Mouse (Mus musculus) hindbrain, postnatal 0 days (tissue): ENCODE measurements at regions not wholly inside any gene's neighbourhood (a gene's known extent, or its start where the extent isn't known, plus 50 kb on each side); places are given as distances from the start of the nearest gene placed in this dataset.

ENCODE experiments used
- ATAC-seq: fragments of 200-750 bp; cut with Nextera tagmentation; 2 replicates; pipeline ENCODE4 v1.8.0; 2017; ENCODE audit warnings: mild to moderate bottlenecking, moderate TSS enrichment, moderate library complexity
- DNase-seq: peaks from one replicate; pipeline ENCODE4 v3.0.0-alpha.2; 2015; ENCODE audit warnings: low spot score
- H3K27ac ChIP-seq: fragments of 300-500 bp; sonication (generic); 2 replicates; pipeline ENCODE4 v1.5.1; 2014; ENCODE audit warnings: mild to moderate bottlenecking
- H3K27me3 ChIP-seq: fragments of 300-500 bp; sonication (generic); 2 replicates; pipeline ENCODE4 v1.6.1; 2014; ENCODE audit warnings: low read length, mixed read lengths; ENCODE audit not compliant: insufficient read depth
- H3K36me3 ChIP-seq: fragments of 300-500 bp; sonication (generic); 2 replicates; pipeline ENCODE4 v1.6.1; 2014; ENCODE audit warnings: low read length, mixed read lengths; ENCODE audit not compliant: insufficient read depth
- H3K4me1 ChIP-seq: fragments of 300-500 bp; sonication (generic); 2 replicates; pipeline ENCODE4 v1.6.1; 2014; ENCODE audit warnings: antibody characterized with exemption, low read length, mixed read lengths; ENCODE audit not compliant: insufficient read depth
- H3K4me2 ChIP-seq: fragments of 300-500 bp; sonication (generic); 2 replicates; pipeline ENCODE4 v1.6.1; 2014; ENCODE audit warnings: low read depth, mild to moderate bottlenecking, low read length, moderate library complexity, mixed read lengths
- H3K4me3 ChIP-seq: fragments of 300-500 bp; sonication (generic); 2 replicates; pipeline ENCODE4 v1.5.1; 2014; ENCODE audit warnings: low read length
- H3K9ac ChIP-seq: fragments of 300-500 bp; sonication (generic); replicated peaks from 2 replicates; pipeline ENCODE4 v1.6.1; 2014; ENCODE audit warnings: mild to moderate bottlenecking, low read length, moderate library complexity, mixed read lengths
- H3K9me3 ChIP-seq: fragments of 300-500 bp; sonication (generic); 2 replicates; pipeline ENCODE4 v1.6.1; 2016; ENCODE audit warnings: low read length, mixed read lengths
- CTCF ChIP-seq: IDR thresholded peaks from 2 replicates; pipeline ENCODE4 v1.5.1; 2016; ENCODE audit warnings: antibody characterized with exemption, control low read depth, low read depth
- WGBS: fragments of 180-500 bp; shearing (Covaris S2); extraction: QIAGEN DNeasy Blood & Tissue Kit; methylation state at CpG from one replicate; pipeline ENCODE4 v1.1.7; 2014; 5-methylcytosine and 5-hydroxymethylcytosine counted together

GRCm38 (mm10) chr10:68334054-68334453, 55.5 kb upstream of the Arid5b start:
- Histone ChIP-seq H3K4me3 (no peak overlapping the region), H3K9me3 (no peaks in the 10 kb centered on the region), H3K4me2 (no peak overlapping the region), H3K4me1 (no peaks in the 10 kb centered on the region), H3K27me3 (no peaks in the 10 kb centered on the region), H3K27ac (no peak overlapping the region), H3K9ac (no peak overlapping the region), H3K36me3 (no peaks in the 10 kb centered on the region)
- DNase-seq (no peak), ATAC-seq (no peak)
- no peak for TF ChIP-seq CTCF
- WGBS: 88% methylated on average over 5 of the region's 5 CpGs
